Mouse (Mus musculus) midbrain, embryonic 10.5 days (tissue): Measurements from ENCODE around the gene Mfsd11. TPM values are rescaled to one million over a fixed set of nuclear protein-coding genes. Genes with fewer than 3 reads are reported as not detected.

ENCODE experiments used
- DNase-seq: peaks from one replicate; pipeline ENCODE4 v3.0.0-alpha.2; 2017; ENCODE audit warnings: low spot score
- H3K27ac ChIP-seq: fragments of 300-500 bp; sonication (generic); replicated peaks from 2 replicates; pipeline ENCODE4 v1.5.1; 2016; ENCODE audit warnings: mild to moderate bottlenecking
- H3K27me3 ChIP-seq: fragments of 300-500 bp; sonication (generic); 2 replicates; pipeline ENCODE4 v1.6.1; 2016; ENCODE audit warnings: low read depth, mild to moderate bottlenecking; ENCODE audit not compliant: poor library complexity, severe bottlenecking
- H3K36me3 ChIP-seq: fragments of 300-500 bp; sonication (generic); 2 replicates; pipeline ENCODE4 v1.6.1; 2016; ENCODE audit warnings: mild to moderate bottlenecking, moderate library complexity
- H3K4me1 ChIP-seq: fragments of 300-500 bp; sonication (generic); 2 replicates; pipeline ENCODE4 v1.6.1; 2016
- H3K4me3 ChIP-seq: fragments of 300-500 bp; sonication (generic); 2 replicates; pipeline ENCODE4 v1.5.1; 2016; ENCODE audit warnings: mild to moderate bottlenecking, moderate library complexity
- H3K9me3 ChIP-seq: fragments of 300-500 bp; sonication (generic); replicated peaks from 2 replicates; pipeline ENCODE4 v1.6.1; 2016; ENCODE audit warnings: mild to moderate bottlenecking
- WGBS: fragments of 180-500 bp; shearing (Covaris S2); methylation state at CpG from one replicate; pipeline ENCODE4 v1.1.7; 2016; 5-methylcytosine and 5-hydroxymethylcytosine counted together
- polyA plus RNA-seq: library from polyadenylated mRNA; unstranded; fragments of >200 nt; fragmentation: Nextera tagmentation; extraction: Ambion mirVana; gene quantifications from 2 replicates; pipeline ENCODE4 v1.2.1, GENCODE M21; 2016

The Mfsd11 gene
- polyA plus RNA-seq, 1 experiment from 2014 or later: 27.9 TPM

DNA sequence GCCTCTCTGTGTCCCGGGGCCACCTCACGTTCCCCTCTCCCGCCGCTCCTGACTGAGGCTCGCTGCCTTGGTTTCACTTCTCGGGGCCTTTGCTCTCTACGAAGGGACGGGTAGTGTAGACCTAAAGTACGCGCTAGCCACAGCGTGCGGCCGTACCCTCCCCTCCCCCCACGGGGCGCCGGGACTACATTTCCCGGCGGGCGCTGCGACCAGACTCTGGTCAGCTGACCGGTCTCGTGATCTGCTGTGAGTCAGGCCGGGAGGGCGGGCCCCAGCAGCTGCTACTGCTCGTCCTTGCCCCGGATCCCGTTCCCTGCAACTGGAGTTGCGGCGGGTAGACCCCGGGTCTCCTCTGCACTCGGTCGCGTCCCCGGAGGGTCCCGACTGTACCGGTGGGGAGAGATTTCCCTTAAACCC, 1.3 kb downstream of the Mfsd11 start:
- H3K36me3 ChIP-seq: peaks cover 43% of the 10 kb centered on the region
- under 1% methylated on average over 36 of the region's 36 CpGs for WGBS
- H3K27ac ChIP-seq: peak overlapping the region; percentile 99
- H3K4me3 ChIP-seq: peak overlapping the region; percentile 100
- H3K27me3 ChIP-seq: no peaks in the 10 kb centered on the region
- no peaks in the 10 kb centered on the region for H3K9me3 ChIP-seq
- H3K4me1 ChIP-seq: peaks cover 25% of the 10 kb centered on the region
- peak; percentile 96 for DNase-seq

DNA sequence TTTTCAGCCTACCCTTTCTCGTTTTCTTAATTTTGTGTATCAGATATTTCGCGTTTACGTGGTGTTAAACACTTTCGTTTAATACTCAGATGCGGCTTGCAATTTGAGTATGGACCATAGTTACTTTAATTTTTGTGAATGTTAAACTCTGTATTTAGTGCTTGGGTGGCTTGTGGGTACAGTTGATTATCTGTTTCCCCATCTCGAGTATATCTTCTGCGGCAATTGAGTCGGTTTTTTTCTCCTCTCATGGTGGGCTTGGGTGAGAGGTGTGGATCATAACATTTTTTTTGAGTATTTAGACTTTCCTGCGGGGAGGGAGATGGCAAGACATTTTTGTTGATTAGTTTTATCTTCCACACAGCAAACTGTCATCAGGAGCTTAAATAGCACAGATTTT, 2.0 kb downstream of the Mfsd11 start:
- H3K27me3 ChIP-seq: no peaks in the 10 kb centered on the region
- H3K27ac ChIP-seq: peak overlapping the region; percentile 99; the same call in 1 of the 2 replicates
- peaks cover 38% of the 10 kb centered on the region for H3K36me3 ChIP-seq
- DNase-seq: no peak
- H3K9me3 ChIP-seq: no peaks in the 10 kb centered on the region
- H3K4me1 ChIP-seq: peaks cover 25% of the 10 kb centered on the region
- WGBS: 43% methylated on average over 10 of the region's 10 CpGs
- peak overlapping the region; percentile 100 for H3K4me3 ChIP-seq

DNA sequence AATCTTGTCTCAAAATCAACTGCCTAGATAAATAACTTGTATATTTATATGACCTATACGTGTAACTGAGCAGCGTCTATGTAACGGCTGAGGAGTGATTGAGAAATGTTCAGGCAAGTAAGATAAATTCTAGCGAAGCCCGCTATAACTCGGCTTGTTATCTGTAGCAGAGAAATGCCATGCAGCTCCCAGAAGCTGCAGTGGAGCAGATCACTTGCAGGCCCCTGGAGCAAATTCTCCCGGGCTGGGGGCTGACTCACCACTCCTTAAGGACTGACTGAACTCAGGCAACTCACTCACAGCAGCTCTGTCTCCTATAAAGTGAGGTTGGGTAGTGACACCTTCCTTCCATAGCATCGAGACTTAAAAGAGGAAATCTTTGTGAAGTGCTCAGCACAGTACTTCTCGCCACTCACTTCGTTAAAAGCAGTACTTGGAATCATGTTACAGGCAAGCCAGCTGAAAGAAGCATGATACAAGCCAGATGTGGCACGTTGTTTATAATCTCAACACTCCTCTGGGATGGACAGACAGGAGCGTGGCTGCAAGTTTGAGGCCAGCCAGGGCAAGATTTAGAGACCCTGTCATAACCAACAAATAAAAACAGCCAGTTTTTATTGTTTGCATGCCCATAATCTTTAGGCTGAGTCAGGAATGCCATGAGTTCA, 5.1 kb downstream of the Mfsd11 start:
- Histone ChIP-seq H3K36me3 (peaks cover 37% of the 10 kb centered on the region), H3K27ac (no peak overlapping the region), H3K9me3 (no peaks in the 10 kb centered on the region), H3K27me3 (no peaks in the 10 kb centered on the region), H3K4me3 (no peak overlapping the region), H3K4me1 (peaks cover 13% of the 10 kb centered on the region)
- 86% methylated on average over 12 of the region's 12 CpGs for WGBS
- no peak for DNase-seq

DNA sequence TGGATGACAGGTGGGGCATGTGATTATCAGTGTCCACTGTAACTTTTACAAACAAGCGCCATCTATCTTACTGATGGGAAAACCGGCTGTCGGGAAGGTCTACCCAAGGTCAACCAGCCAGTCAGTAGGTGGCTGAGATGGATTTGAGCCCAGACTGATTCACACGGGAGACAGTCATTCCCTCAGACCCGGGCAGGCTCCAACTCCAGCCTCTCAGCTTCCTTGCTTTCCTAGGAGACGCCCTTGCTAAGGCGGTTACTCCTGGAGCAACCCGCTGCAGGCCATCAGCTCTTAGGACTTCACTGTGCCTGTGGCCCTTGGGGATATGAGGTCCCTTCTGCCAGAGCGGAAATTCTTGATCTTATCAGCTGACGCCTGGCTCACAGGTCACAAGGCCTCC, 12.2 kb downstream of the Mfsd11 start:
- no peak overlapping the region for H3K27ac ChIP-seq
- H3K27me3 ChIP-seq: no peaks in the 10 kb centered on the region
- H3K36me3 ChIP-seq: peaks cover 81% of the 10 kb centered on the region
- no peak overlapping the region for H3K4me3 ChIP-seq
- 89% methylated on average over 10 of the region's 10 CpGs for WGBS
- no peaks in the 10 kb centered on the region for H3K9me3 ChIP-seq
- H3K4me1 ChIP-seq: no peaks in the 10 kb centered on the region
- no peak for DNase-seq

DNA sequence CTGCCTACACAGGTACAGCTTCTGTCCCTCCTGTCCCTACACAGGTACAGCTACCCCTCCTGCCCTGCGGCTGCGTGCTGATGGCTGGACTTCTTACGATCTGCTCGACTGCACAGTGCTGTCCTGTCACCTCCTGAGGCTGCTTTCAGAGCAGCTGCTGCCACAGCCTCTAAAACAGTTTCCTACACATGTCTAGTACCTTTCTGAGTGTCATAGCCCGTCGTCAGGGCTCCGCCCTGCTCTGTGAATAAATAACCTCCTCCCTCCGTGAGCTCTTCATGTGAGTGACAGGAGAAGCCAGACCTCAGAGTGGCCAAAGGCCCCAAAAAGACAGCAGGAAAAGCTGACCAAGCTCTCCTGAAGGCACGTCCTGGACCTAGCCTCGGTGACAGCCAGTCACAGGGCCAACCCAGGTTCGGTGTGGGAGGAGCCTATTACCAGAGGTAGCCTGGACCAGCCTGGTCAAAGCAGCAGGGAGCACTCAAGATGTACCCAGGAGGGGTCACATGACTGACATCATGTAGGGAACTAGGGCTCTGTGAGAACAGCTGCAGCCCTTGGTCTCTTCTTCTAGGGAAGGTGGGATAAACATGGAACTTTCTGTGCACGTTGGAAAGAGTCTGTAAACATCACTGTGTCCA, 13.8 kb downstream of the Mfsd11 start:
- H3K4me1 ChIP-seq: no peaks in the 10 kb centered on the region
- peaks cover 74% of the 10 kb centered on the region for H3K36me3 ChIP-seq
- H3K27ac ChIP-seq: no peak overlapping the region
- H3K4me3 ChIP-seq: no peak overlapping the region
- no peaks in the 10 kb centered on the region for H3K9me3 ChIP-seq
- no peaks in the 10 kb centered on the region for H3K27me3 ChIP-seq
- WGBS: 84% methylated on average over 12 of the region's 12 CpGs
- no peak for DNase-seq

DNA sequence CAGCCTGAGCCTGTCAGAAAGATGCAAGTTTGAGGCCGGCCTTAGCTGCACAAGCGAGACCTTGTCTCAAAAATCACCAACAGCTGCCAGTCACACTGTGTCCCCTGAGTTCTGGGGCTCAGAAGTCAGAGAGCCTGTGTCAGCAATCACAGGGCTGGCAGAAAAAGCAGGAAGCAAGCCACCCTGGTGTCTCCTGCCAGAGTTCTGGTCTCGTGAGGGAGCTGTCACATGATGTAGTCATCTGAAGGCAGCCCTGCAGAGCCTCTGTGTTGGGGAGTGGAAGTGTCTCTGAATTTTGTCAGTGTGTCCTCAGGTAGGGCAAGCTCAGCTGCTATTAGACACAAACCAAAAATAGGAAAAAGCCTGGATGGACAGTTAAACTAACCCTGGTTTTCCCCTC, 15.9 kb downstream of the Mfsd11 start:
- peaks cover 76% of the 10 kb centered on the region for H3K36me3 ChIP-seq
- H3K4me3 ChIP-seq: no peak overlapping the region
- H3K27me3 ChIP-seq: no peaks in the 10 kb centered on the region
- H3K27ac ChIP-seq: no peak overlapping the region
- no peak for DNase-seq
- 78% methylated on average over 3 of the region's 3 CpGs for WGBS
- H3K9me3 ChIP-seq: no peaks in the 10 kb centered on the region
- H3K4me1 ChIP-seq: no peaks in the 10 kb centered on the region

DNA sequence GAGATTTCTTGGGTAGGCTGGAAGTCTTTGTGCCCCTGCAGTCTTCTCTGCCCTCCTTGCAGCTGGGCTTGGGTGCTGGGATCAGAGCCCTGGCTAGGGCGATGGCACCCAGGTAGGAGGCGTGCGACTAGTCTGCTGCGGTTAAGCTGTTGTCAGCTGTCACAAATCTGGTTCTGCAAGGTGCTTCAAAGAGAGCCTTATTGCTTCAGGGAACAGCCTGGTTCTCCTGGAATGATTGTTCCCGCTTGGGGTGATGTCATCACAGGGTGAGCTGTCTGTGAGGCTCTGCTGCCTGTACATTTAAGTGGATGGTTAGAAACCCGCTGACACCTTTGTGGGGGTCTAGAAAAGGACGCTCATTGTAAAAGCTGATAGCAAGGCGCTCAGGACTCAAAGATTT, 17.0 kb downstream of the Mfsd11 start:
- H3K36me3 ChIP-seq: peaks cover 76% of the 10 kb centered on the region
- no peak overlapping the region for H3K27ac ChIP-seq
- no peaks in the 10 kb centered on the region for H3K9me3 ChIP-seq
- DNase-seq: no peak
- H3K4me3 ChIP-seq: no peak overlapping the region
- no peaks in the 10 kb centered on the region for H3K27me3 ChIP-seq
- WGBS: 89% methylated on average over 8 of the region's 8 CpGs
- no peaks in the 10 kb centered on the region for H3K4me1 ChIP-seq

DNA sequence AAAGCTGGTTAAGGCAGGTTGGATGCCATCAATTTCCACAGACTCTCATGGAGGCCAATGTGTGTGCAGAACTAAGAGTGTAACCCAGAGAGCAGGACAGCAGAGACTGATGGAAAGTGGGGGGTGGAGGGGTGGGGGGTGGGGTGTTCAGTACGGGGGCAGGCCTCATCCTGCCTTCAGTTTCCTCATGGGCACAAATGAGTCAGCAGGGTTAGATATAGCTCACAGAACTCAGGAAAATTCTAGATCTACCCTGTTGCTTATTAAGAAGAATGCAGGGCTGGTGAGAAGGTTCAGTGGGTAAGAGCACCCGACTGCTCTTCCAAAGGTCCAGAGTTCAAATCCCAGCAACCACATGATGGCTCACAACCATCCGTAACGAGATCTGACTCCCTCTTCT, 17.4 kb downstream of the Mfsd11 start:
- DNase-seq: no peak
- Histone ChIP-seq H3K27ac (no peak overlapping the region), H3K27me3 (no peaks in the 10 kb centered on the region), H3K36me3 (peaks cover 76% of the 10 kb centered on the region), H3K4me1 (no peaks in the 10 kb centered on the region), H3K4me3 (no peak overlapping the region), H3K9me3 (no peaks in the 10 kb centered on the region)
- WGBS: 90% methylated on average over 4 of the region's 4 CpGs

DNA sequence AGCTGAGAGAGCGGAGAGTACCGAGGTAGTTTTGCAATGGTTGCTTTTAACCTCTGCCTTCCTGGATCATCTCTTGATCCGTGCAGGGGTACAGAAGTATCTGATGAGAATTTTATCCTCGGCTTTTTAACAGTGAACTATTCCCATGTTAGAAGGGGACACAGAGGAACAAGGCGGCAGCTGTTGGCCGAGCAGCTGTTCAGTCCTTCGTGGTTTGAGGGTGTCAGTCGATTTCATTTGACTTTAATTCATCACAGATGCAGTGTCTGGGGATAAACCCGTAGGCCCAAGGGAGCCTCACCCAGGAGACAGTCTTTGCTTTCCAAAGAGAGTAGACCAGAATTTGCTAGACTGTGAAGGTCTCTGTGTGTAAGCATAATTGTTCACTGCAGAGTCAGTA, 19.3 kb downstream of the Mfsd11 start:
- H3K4me1 ChIP-seq: no peaks in the 10 kb centered on the region

DNA sequence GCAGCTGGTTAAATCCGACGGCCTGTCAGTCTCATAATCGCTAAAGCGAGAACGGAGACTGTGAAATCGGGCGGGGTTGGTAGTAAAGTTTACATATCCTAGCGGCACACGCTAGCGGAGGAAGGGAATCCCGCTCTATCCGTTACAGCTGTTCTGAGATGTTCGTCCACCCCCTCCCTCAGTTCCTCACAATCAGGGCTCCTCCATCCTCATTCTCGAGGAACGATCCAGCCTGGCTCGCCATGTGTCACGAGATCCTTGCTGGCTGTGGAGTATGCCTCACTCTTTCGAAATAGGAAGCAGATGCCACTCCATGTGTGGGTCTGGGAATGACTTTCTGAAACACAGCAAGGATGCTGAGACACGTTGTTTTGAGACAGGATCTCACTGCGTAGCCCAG, 21.7 kb downstream of the Mfsd11 start:
- 93% methylated on average over 20 of the region's 20 CpGs for WGBS
- no peak for DNase-seq
- H3K4me1 ChIP-seq: no peaks in the 10 kb centered on the region
- H3K9me3 ChIP-seq: no peaks in the 10 kb centered on the region
- H3K4me3 ChIP-seq: no peak overlapping the region
- peaks cover 53% of the 10 kb centered on the region for H3K36me3 ChIP-seq
- H3K27me3 ChIP-seq: no peaks in the 10 kb centered on the region
- no peak overlapping the region for H3K27ac ChIP-seq

More for the DNA sequence above, 19.3 kb downstream of the Mfsd11 start:
- Histone ChIP-seq H3K36me3 (peaks cover 64% of the 10 kb centered on the region), H3K9me3 (no peaks in the 10 kb centered on the region), H3K4me3 (no peak overlapping the region), H3K27me3 (no peaks in the 10 kb centered on the region), H3K27ac (no peak overlapping the region)
- DNase-seq: no peak
- WGBS: 91% methylated on average over 9 of the region's 9 CpGs

DNA sequence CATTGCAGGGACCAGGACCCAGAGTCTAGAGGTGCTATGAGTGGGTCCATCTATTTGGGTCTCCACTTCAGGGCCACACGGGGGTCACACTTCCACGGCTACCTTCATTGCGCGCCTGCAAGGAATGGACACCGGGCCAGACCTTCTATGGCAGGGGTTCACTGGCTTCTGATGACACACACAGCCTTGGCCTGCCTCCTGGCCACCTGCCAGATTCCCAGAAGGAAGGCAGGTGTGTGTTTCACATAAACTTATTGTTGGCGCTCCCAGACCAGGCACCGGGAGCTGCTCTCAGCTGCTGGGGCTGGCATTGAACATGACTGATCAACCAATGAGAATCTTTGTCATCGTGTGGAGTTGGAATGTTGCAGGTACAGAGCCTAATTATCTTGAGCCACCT, 26.2 kb downstream of the Mfsd11 start:
- Histone ChIP-seq H3K9me3 (no peaks in the 10 kb centered on the region), H3K4me1 (no peaks in the 10 kb centered on the region), H3K36me3 (peaks cover 17% of the 10 kb centered on the region), H3K27ac (no peak overlapping the region), H3K4me3 (no peak overlapping the region), H3K27me3 (no peaks in the 10 kb centered on the region)
- DNase-seq: no peak
- WGBS: 93% methylated on average over 8 of the region's 8 CpGs

DNA sequence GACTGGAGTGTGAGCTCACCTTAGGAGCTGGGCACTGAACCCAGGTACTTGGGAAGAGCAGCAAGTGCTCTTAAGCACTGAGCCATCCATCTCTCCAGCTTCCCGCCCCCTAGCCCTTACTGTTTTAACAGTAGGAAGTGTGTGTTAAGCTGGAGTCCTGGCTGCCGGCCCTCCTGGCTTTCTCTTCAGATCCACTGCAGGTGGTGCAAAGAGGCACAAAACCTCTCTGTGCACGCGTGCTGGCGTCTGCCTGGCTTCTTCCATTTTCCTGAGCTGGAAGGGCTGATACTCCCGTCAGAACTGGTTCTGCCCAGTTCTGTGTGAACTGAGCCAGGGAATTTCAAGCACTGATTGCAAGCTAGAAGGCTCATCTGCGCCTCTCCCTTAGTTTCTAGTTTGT, 28.6 kb downstream of the Mfsd11 start:
- peaks cover 9% of the 10 kb centered on the region for H3K4me1 ChIP-seq
- peaks cover 5% of the 10 kb centered on the region for H3K27me3 ChIP-seq
- WGBS: 76% methylated on average over 7 of the region's 7 CpGs
- no peaks in the 10 kb centered on the region for H3K9me3 ChIP-seq
- H3K4me3 ChIP-seq: no peak overlapping the region
- DNase-seq: no peak
- no peaks in the 10 kb centered on the region for H3K36me3 ChIP-seq
- H3K27ac ChIP-seq: no peak overlapping the region

DNA sequence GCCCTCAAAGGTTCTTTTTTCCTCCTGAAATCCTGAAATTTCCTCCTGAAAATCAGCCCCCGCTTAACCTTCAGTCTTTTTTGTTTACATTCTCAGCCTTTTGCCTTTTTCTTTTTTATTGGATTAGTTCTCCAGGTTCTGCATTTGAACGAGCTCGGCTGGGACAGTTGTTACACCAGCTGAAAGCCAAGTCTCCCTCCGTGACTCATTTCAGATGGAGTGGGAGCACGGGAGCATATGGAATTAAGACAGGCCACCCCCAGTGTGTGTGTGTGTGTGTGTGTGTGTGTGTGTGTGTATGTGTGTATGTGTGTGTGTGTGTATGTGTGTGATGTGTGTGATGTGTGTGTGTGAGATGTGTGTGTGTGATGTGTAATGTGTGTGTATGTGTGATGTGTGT, 29.2 kb downstream of the Mfsd11 start:
- Histone ChIP-seq H3K4me1 (peaks cover 12% of the 10 kb centered on the region), H3K9me3 (no peaks in the 10 kb centered on the region), H3K36me3 (no peaks in the 10 kb centered on the region), H3K4me3 (no peak overlapping the region), H3K27ac (no peak overlapping the region), H3K27me3 (peaks cover 11% of the 10 kb centered on the region)
- no peak for DNase-seq
- 72% methylated on average over 5 of the region's 5 CpGs for WGBS
